Comparison of ENCODE assay signal across 37 mouse cellular contexts in the genomic region with DNA sequence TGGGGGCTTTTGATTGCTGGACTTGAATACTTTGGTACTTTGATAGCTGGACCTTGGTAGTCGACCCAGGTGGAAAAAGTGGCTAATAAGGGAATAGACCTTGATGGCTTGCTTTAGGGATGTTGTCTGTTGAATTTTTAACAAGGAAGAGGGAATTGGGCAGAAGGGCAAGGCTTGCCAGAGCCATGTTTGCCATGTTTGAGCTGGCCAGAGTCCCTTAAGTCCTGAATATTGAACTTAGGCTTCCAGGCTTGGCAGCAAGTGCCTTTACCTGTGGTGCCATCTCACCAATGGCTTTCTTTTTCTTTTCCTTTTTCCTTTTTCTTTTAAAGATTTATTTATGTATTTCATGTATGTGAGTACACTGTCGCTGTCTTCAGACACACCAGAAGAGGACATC. TPM values are rescaled to one million over a fixed set of nuclear protein-coding genes. Genes with fewer than 3 reads are reported as not detected.
"Had no signal": no experiment of that assay in that cellular context is flagged by ENCODE, and none has a peak within 500 bp of the region (broad histone marks: within the 10 kb centered on the region; RNA-seq: fewer than 3 reads in every experiment).

No protein-coding gene starts in this region.

- H3K27ac ChIP-seq: heart, embryonic 10.5 days; heart, embryonic 13.5 days; heart, embryonic 15.5 days; hindbrain, embryonic 10.5 days; hindbrain, embryonic 12.5 days; hindbrain, embryonic 13.5 days; hindbrain, embryonic 14.5 days; hindbrain, embryonic 15.5 days; hindbrain, postnatal 0 days; intestine, embryonic 15.5 days; kidney, embryonic 15.5 days; kidney, postnatal 0 days; layer of hippocampus, adult 2 months had no signal

- H3K4me3 ChIP-seq: heart, embryonic 10.5 days; heart, embryonic 12.5 days; heart, embryonic 13.5 days; heart, embryonic 15.5 days; hindbrain, embryonic 10.5 days; hindbrain, embryonic 12.5 days; hindbrain, embryonic 13.5 days; hindbrain, embryonic 15.5 days; intestine, embryonic 15.5 days; kidney, embryonic 15.5 days; layer of hippocampus, adult 2 months had no signal

- H3K4me1 ChIP-seq: heart, embryonic 12.5 days; heart, embryonic 15.5 days; hindbrain, embryonic 10.5 days; hindbrain, embryonic 12.5 days; hindbrain, embryonic 13.5 days; hindbrain, embryonic 15.5 days; intestine, embryonic 15.5 days; kidney, embryonic 15.5 days had no signal

- H3K9ac ChIP-seq: heart, embryonic 12.5 days; heart, embryonic 13.5 days; heart, embryonic 15.5 days; hindbrain, embryonic 12.5 days; hindbrain, embryonic 13.5 days; hindbrain, embryonic 14.5 days; hindbrain, embryonic 15.5 days; intestine, embryonic 15.5 days; kidney, embryonic 15.5 days had no signal

- H3K36me3 ChIP-seq: heart, embryonic 10.5 days; heart, embryonic 12.5 days; heart, embryonic 13.5 days; heart, embryonic 15.5 days; hindbrain, embryonic 10.5 days; hindbrain, embryonic 12.5 days; hindbrain, embryonic 13.5 days; hindbrain, embryonic 15.5 days; intestine, embryonic 15.5 days; kidney, embryonic 15.5 days had no signal

- H3K27me3 ChIP-seq: heart, embryonic 12.5 days; heart, embryonic 13.5 days; heart, embryonic 15.5 days; hindbrain, embryonic 12.5 days; hindbrain, embryonic 13.5 days; hindbrain, embryonic 15.5 days; intestine, embryonic 15.5 days; kidney, embryonic 15.5 days had no signal

- DNase-seq: heart, postnatal 10 days; heart, postnatal 14 days; heart, postnatal 36 days; heart, postnatal 4 days; kidney, adult 11 months; kidney, adult 18-20 months; kidney, adult 2 months; kidney, adult 8-10 months; kidney, adult 9 months; kidney, postnatal 10 days; kidney, postnatal 14 days; kidney, postnatal 25 days; kidney, postnatal 36 days; kidney, postnatal 4 days; layer of hippocampus, adult 9-11 months; layer of hippocampus, postnatal 36 days had no signal

RNA-seq across cellular contexts. Expression of a gene that starts 38.4 kb away (rescaled TPM):
- total RNA-seq: heart, postnatal 10 days; heart, postnatal 14 days; heart, postnatal 25 days; heart, postnatal 36 days; heart, postnatal 4 days; hematopoietic stem cell, adult 5-6 weeks had no signal
- polyA plus RNA-seq: heart, embryonic 14.5 days; heart, embryonic 15.5 days; heart, embryonic 16.5 days; heart, postnatal 0 days; inflammation-experienced regulatory T-cells, adult 6 months; kidney, adult 2 months; kidney, postnatal 0 days; large intestine, adult 2 months had no signal
